Mouse (Mus musculus) heart, postnatal 25 days (tissue): ENCODE data around the gene Pank4. TPM values are rescaled to one million over a fixed set of nuclear protein-coding genes. Genes with fewer than 3 reads are reported as not detected.

Experiments used
- DNase-seq: peaks from one replicate; pipeline ENCODE4 v3.0.0; 2022; ENCODE audit warnings: low spot score
- intact Hi-C: fragments of 180-260 bp; cut with DNase I; formaldehyde crosslinking; loops from one replicate; pipeline ENCODE4 v1.15.1; 2025
- total RNA-seq, 2 experiments: library from RNA; stranded (reverse); gene quantifications; 2 replicates each; pipeline ENCODE4 v1.2.3; 2021

Gene Pank4
- total RNA-seq, result 10 to 100 TPM; 45.6 to 46.4 TPM

GRCm38 (mm10) chr4:154963901-154964580 is at the start of gene Pank4:
TSS of gene Pank4 (plus strand) at chr4:154964123.
- DNase-seq, result peak; percentile 84
- intact Hi-C loops, result loop anchor here (2.0 kb wide), 1 partner anchor 19 kb away; no protein-coding TSS in a partner anchor

- intact Hi-C loops, result no loop called here
- no peak for DNase-seq
These were observed 49.7 kb upstream of the Pank4 start for GRCm38 (mm10) chr4:154914252-154914651.

- intact Hi-C loops, result no loop called here
- DNase-seq, result no peak
These were observed 49.2 kb upstream of the Pank4 start for GRCm38 (mm10) chr4:154914707-154915106.

GRCm38 (mm10) chr4:154915286-154915685 is 48.6 kb upstream of the Pank4 start:
- intact Hi-C loops, result no loop called here
- DNase-seq, result no peak

GRCm38 (mm10) chr4:154916662-154917061 is 47.3 kb upstream of the Pank4 start:
- intact Hi-C loops, result no loop called here
- DNase-seq, result no peak

GRCm38 (mm10) chr4:154922291-154922690 is 41.6 kb upstream of the Pank4 start:
- DNase-seq, result no peak
- intact Hi-C loops, result no loop called here

- DNase-seq, result no peak
- intact Hi-C loops, result no loop called here
These were observed 41.0 kb upstream of the Pank4 start for GRCm38 (mm10) chr4:154922931-154923330.

- no peak for DNase-seq
- intact Hi-C loops, result no loop called here
These were observed 38.5 kb upstream of the Pank4 start for GRCm38 (mm10) chr4:154925413-154925812.

- DNase-seq, result no peak
- intact Hi-C loops, result no loop called here
These were observed 36.7 kb upstream of the Pank4 start for GRCm38 (mm10) chr4:154926969-154927898.

- DNase-seq, result peak; percentile 33
- intact Hi-C loops, result no loop called here
These were observed 36.0 kb upstream of the Pank4 start for GRCm38 (mm10) chr4:154927899-154928337.

- intact Hi-C loops, result no loop called here
- DNase-seq, result no peak
These were observed 35.4 kb upstream of the Pank4 start, which contains the start of gene Tnfrsf14 for GRCm38 (mm10) chr4:154928395-154929087. TSS of gene Tnfrsf14 (minus strand) at chr4:154928563.

GRCm38 (mm10) chr4:154929088-154929660 is 34.7 kb upstream of the Pank4 start:
- DNase-seq, result peak; percentile 35
- intact Hi-C loops, result no loop called here

- intact Hi-C loops, result no loop called here
- DNase-seq, result no peak
These were observed 30.5 kb upstream of the Pank4 start for GRCm38 (mm10) chr4:154933306-154933907.

GRCm38 (mm10) chr4:154934800-154935199 is 29.1 kb upstream of the Pank4 start:
- intact Hi-C loops, result no loop called here
- DNase-seq, result no peak

GRCm38 (mm10) chr4:154935788-154936187 is 28.1 kb upstream of the Pank4 start:
- intact Hi-C loops, result no loop called here
- DNase-seq, result no peak

GRCm38 (mm10) chr4:154936542-154937255 is 27.2 kb upstream of the Pank4 start:
- DNase-seq, result no peak
- intact Hi-C loops, result no loop called here

GRCm38 (mm10) chr4:154937746-154938145 is 26.2 kb upstream of the Pank4 start:
- intact Hi-C loops, result no loop called here
- DNase-seq, result no peak

GRCm38 (mm10) chr4:154940156-154940555 is 23.8 kb upstream of the Pank4 start:
- intact Hi-C loops, result no loop called here
- DNase-seq, result no peak

GRCm38 (mm10) chr4:154941831-154942230 is 22.1 kb upstream of the Pank4 start:
- no peak for DNase-seq
- intact Hi-C loops, result no loop called here
